Mouse (Mus musculus): ENCODE data around the gene Ccdc88c.

Ccdc88c gene

GRCm38 (mm10) chr12:100885585-100885984 lies 143.3 kb downstream of the Ccdc88c start:
- no peak for DNase-seq (ENCODE audit: low read depth, low spot score)

- no peak for DNase-seq (ENCODE audit: low read depth, low spot score)
These were observed 145.7 kb downstream of the Ccdc88c start for GRCm38 (mm10) chr12:100883168-100883567.

GRCm38 (mm10) chr12:100878556-100878955 lies 150.3 kb downstream of the Ccdc88c start:
- DNase-seq (ENCODE audit: low read depth, low spot score), result peak; percentile 15

- DNase-seq (ENCODE audit: low read depth, low spot score), result peak; percentile 48
These were observed 150.9 kb downstream of the Ccdc88c start for GRCm38 (mm10) chr12:100877936-100878335.

- DNase-seq (ENCODE audit: low read depth, low spot score), result no peak
These were observed 152.9 kb downstream of the Ccdc88c start for GRCm38 (mm10) chr12:100875960-100876359.

GRCm38 (mm10) chr12:100875553-100875952 lies 153.3 kb downstream of the Ccdc88c start:
- DNase-seq (ENCODE audit: low read depth, low spot score), result no peak

- DNase-seq (ENCODE audit: low read depth, low spot score), result no peak
These were observed 155.2 kb downstream of the Ccdc88c start for GRCm38 (mm10) chr12:100873612-100874011.

- DNase-seq (ENCODE audit: low read depth, low spot score), result no peak
These were observed 157.0 kb downstream of the Ccdc88c start for GRCm38 (mm10) chr12:100871841-100872240.

- no peak for DNase-seq (ENCODE audit: low read depth, low spot score)
These were observed 157.6 kb downstream of the Ccdc88c start for GRCm38 (mm10) chr12:100871234-100871633.

- no peak for DNase-seq (ENCODE audit: low read depth, low spot score)
These were observed 160.7 kb downstream of the Ccdc88c start for GRCm38 (mm10) chr12:100868049-100868622.

- no peak for DNase-seq (ENCODE audit: low read depth, low spot score)
These were observed 161.8 kb downstream of the Ccdc88c start for GRCm38 (mm10) chr12:100867097-100867496.

- DNase-seq (ENCODE audit: low read depth, low spot score), result no peak
These were observed 163.3 kb downstream of the Ccdc88c start for GRCm38 (mm10) chr12:100865509-100866078.

GRCm38 (mm10) chr12:100865072-100865471 lies 163.8 kb downstream of the Ccdc88c start:
- DNase-seq (ENCODE audit: low read depth, low spot score), result no peak

GRCm38 (mm10) chr12:100862856-100863446 lies 165.9 kb downstream of the Ccdc88c start:
- no peak for DNase-seq (ENCODE audit: low read depth, low spot score)

- no peak for DNase-seq (ENCODE audit: low read depth, low spot score)
These were observed 166.6 kb downstream of the Ccdc88c start for GRCm38 (mm10) chr12:100862272-100862671.
